Mouse (Mus musculus): ENCODE results near the gene Wipf1. TPM values are rescaled to one million over a fixed set of nuclear protein-coding genes. Genes with fewer than 3 reads are reported as not detected.

Wipf1 gene
- polyA plus RNA-seq (2014; fragmentation: Illumina TruSeq; extraction: RNeasy Lipid Tissue Mini Kit (QIAGEN cat#74804); ENCODE audit: low read depth, low replicate concordance), result 1.2 TPM

GRCm38 (mm10) chr2:73529356-73530330, at the start of gene Wipf1:
Wipf1 (minus strand) TSS chr2:73529734.

GRCm38 (mm10) chr2:73386356-73387046, 143.0 kb downstream of the Wipf1 start, which contains the start of gene Gpr155:
Gpr155 (minus strand) TSS chr2:73386572.

Other genes with a start within 250 kb of the Wipf1 start
- 10.1 TPM for gene Scrn3, start 217.1 kb downstream of the Wipf1 start, polyA plus RNA-seq (2014; fragmentation: Illumina TruSeq; extraction: RNeasy Lipid Tissue Mini Kit (QIAGEN cat#74804); ENCODE audit: low read depth, low replicate concordance)
- 190 TPM for gene Cir1, start 217.0 kb downstream of the Wipf1 start, polyA plus RNA-seq (2014; fragmentation: Illumina TruSeq; extraction: RNeasy Lipid Tissue Mini Kit (QIAGEN cat#74804); ENCODE audit: low read depth, low replicate concordance)
- gene Gpr155, start 143.2 kb downstream of the Wipf1 start, polyA plus RNA-seq (2014; fragmentation: Illumina TruSeq; extraction: RNeasy Lipid Tissue Mini Kit (QIAGEN cat#74804); ENCODE audit: low read depth, low replicate concordance), result 1.9 TPM
- gene Chrna1, start 50.6 kb upstream of the Wipf1 start, polyA plus RNA-seq (2014; fragmentation: Illumina TruSeq; extraction: RNeasy Lipid Tissue Mini Kit (QIAGEN cat#74804); ENCODE audit: low read depth, low replicate concordance), result 0.06 TPM
- 101 TPM for gene Chn1, start 245.6 kb upstream of the Wipf1 start, polyA plus RNA-seq (2014; fragmentation: Illumina TruSeq; extraction: RNeasy Lipid Tissue Mini Kit (QIAGEN cat#74804); ENCODE audit: low read depth, low replicate concordance)